Mouse (Mus musculus): ENCODE results near the gene Ifit1bl2. TPM values are rescaled to one million over a fixed set of nuclear protein-coding genes. Genes with fewer than 3 reads are reported as not detected.
"Not testable (repeated sequence)": the region's sequence is repeated elsewhere in the genome, so short reads cannot be mapped to it uniquely, and the experiment has no call there.

The Ifit1bl2 gene
- polyA plus RNA-seq, 1 experiment: 0.51 TPM

DNA sequence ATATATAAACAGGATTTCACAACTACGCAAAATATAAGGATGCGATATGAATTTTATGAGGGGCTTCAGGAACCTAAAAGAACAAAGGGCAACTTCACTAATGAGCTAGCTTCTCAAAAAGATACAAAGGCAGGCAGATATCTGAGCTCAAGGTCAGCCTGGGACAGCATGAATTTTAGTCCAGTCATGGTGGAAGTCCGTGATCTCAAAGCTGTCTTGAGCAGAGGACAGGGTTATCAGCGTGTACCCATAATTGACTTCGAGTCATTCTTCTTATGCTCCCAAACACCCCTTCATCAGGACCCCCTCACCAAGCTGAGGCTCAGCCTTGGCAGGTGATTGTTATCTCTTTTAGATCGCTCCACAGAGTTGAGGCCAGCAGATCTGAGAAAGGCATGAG is 10.5 kb upstream of the Ifit1bl2 start:
- no peak for TF ChIP-seq POLR2A (IDR thresholded peaks at IDR 0.05; ENCODE audit: low read depth, low read length)
- H3K4me3 ChIP-seq (ENCODE audit: insufficient read depth, low read length): no peak overlapping the region
- no peak overlapping the region for H3K27ac ChIP-seq (ENCODE audit: insufficient read depth, low read length)

DNA sequence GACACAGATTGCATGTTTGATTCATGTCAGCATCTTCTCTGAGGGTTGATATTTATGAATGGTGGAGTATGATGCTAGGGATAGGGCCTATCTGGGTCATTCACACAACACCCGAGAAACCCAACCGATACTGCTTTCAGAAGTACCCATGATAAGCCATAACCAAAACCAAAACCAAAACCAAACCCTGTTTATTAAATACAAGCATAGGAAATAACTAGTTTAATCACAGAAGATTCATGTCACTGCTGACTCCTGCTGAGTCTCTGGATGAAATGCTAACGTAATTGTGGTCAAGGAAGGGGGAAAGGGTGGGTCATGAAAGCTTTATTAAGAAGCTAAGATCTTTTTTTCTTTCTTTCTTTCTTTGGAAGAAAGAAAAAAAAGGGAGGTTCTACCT is 9.7 kb upstream of the Ifit1bl2 start:
- no peaks in the 10 kb centered on the region for H3K4me1 ChIP-seq (ENCODE audit: control insufficient read depth, insufficient read depth, low read length)
- TF ChIP-seq CTCF (IDR thresholded peaks at IDR 0.05; ENCODE audit: borderline replicate concordance, insufficient read depth, low read length) (no peak), POLR2A (IDR thresholded peaks at IDR 0.05; ENCODE audit: low read depth, low read length) (no peak)
- no peak overlapping the region for H3K4me3 ChIP-seq (ENCODE audit: insufficient read depth, low read length)
- no peak overlapping the region for H3K27ac ChIP-seq (ENCODE audit: insufficient read depth, low read length)

More for the DNA sequence above, 10.5 kb upstream of the Ifit1bl2 start:
- no peaks in the 10 kb centered on the region for H3K4me1 ChIP-seq (ENCODE audit: control insufficient read depth, insufficient read depth, low read length)

- not testable (repeated sequence) for H3K27ac ChIP-seq (ENCODE audit: insufficient read depth, low read length); H3K4me3 ChIP-seq (ENCODE audit: insufficient read depth, low read length); H3K4me1 ChIP-seq (ENCODE audit: control insufficient read depth, insufficient read depth, low read length)
Observed at GRCm38 (mm10) chr19:34647630-34648029, 7.1 kb upstream of the Ifit1bl2 start.

GRCm38 (mm10) chr19:34642616-34643015 is 2.1 kb upstream of the Ifit1bl2 start:
- Histone ChIP-seq H3K4me3 (ENCODE audit: insufficient read depth, low read length) (no peak overlapping the region), H3K4me1 (ENCODE audit: control insufficient read depth, insufficient read depth, low read length) (no peaks in the 10 kb centered on the region; the same call in 1 of the 2 replicates), H3K27ac (ENCODE audit: insufficient read depth, low read length) (no peak overlapping the region)
- TF ChIP-seq CTCF (IDR thresholded peaks at IDR 0.05; ENCODE audit: borderline replicate concordance, insufficient read depth, low read length): no peak
- TF ChIP-seq POLR2A (IDR thresholded peaks at IDR 0.05; ENCODE audit: low read depth, low read length): no peak

DNA sequence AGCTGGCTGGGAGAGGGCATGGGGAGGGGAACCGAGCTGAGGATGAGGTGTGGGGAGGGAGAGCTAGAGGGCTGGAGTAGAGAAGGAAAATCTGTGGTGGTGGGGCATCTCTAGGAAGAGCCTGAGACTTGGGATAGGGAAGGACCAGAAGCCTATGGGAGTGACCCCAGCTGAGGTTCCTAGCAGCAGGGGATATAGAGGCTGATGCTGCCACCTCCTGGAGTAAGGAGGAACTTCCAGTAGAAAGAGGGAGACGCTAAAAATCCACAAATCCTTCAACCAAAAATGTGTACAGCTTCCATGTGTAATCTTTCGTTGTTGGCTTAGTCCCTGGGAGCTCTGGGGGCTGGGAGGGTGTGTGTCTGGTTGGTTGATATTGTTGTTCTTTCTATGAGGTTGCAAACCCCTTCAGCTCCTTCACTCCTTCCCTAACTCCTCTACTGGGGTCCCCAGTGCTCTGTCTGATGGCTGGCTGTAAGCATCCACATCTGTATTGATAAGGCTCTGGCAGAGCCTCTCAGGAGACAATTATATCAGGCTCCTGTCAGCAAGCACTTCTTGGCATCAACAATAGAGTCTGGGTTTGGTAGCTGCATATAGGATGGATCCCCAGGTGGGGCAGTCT is 3.5 kb downstream of the Ifit1bl2 start:
- H3K4me1 ChIP-seq (ENCODE audit: control insufficient read depth, insufficient read depth, low read length): no peaks in the 10 kb centered on the region; the same call in 1 of the 2 replicates
- H3K4me3 ChIP-seq (ENCODE audit: insufficient read depth, low read length): no peak overlapping the region
- TF ChIP-seq CTCF (IDR thresholded peaks at IDR 0.05; ENCODE audit: borderline replicate concordance, insufficient read depth, low read length): no peak
- no peak for TF ChIP-seq POLR2A (IDR thresholded peaks at IDR 0.05; ENCODE audit: low read depth, low read length)
- H3K27ac ChIP-seq (ENCODE audit: insufficient read depth, low read length): no peak overlapping the region

GRCm38 (mm10) chr19:34633484-34633883 is 7.1 kb downstream of the Ifit1bl2 start:
- no peak overlapping the region for H3K27ac ChIP-seq (ENCODE audit: insufficient read depth, low read length)
- no peak for TF ChIP-seq POLR2A (IDR thresholded peaks at IDR 0.05; ENCODE audit: low read depth, low read length)
- no peak for TF ChIP-seq CTCF (IDR thresholded peaks at IDR 0.05; ENCODE audit: borderline replicate concordance, insufficient read depth, low read length)
- no peak overlapping the region for H3K4me3 ChIP-seq (ENCODE audit: insufficient read depth, low read length)
- H3K4me1 ChIP-seq (ENCODE audit: control insufficient read depth, insufficient read depth, low read length): no peaks in the 10 kb centered on the region

- no peak for TF ChIP-seq POLR2A (IDR thresholded peaks at IDR 0.05; ENCODE audit: low read depth, low read length)
- TF ChIP-seq CTCF (IDR thresholded peaks at IDR 0.05; ENCODE audit: borderline replicate concordance, insufficient read depth, low read length): no peak
- no peak overlapping the region for H3K4me3 ChIP-seq (ENCODE audit: insufficient read depth, low read length)
- H3K4me1 ChIP-seq (ENCODE audit: control insufficient read depth, insufficient read depth, low read length): no peaks in the 10 kb centered on the region
- no peak overlapping the region for H3K27ac ChIP-seq (ENCODE audit: insufficient read depth, low read length)
Observed at GRCm38 (mm10) chr19:34631487-34631886, 9.1 kb downstream of the Ifit1bl2 start.

- Histone ChIP-seq H3K4me1 (ENCODE audit: control insufficient read depth, insufficient read depth, low read length) (no peaks in the 10 kb centered on the region), H3K27ac (ENCODE audit: insufficient read depth, low read length) (no peak overlapping the region), H3K4me3 (ENCODE audit: insufficient read depth, low read length) (no peak overlapping the region)
- no peak for TF ChIP-seq POLR2A (IDR thresholded peaks at IDR 0.05; ENCODE audit: low read depth, low read length)
- no peak for TF ChIP-seq CTCF (IDR thresholded peaks at IDR 0.05; ENCODE audit: borderline replicate concordance, insufficient read depth, low read length)
Observed at GRCm38 (mm10) chr19:34627496-34627895, 13.0 kb downstream of the Ifit1bl2 start.

GRCm38 (mm10) chr19:34624663-34625062 is 15.9 kb downstream of the Ifit1bl2 start:
- Histone ChIP-seq H3K4me3 (ENCODE audit: insufficient read depth, low read length) (no peak overlapping the region), H3K4me1 (ENCODE audit: control insufficient read depth, insufficient read depth, low read length) (no peaks in the 10 kb centered on the region), H3K27ac (ENCODE audit: insufficient read depth, low read length) (no peak overlapping the region)
- TF ChIP-seq POLR2A (IDR thresholded peaks at IDR 0.05; ENCODE audit: low read depth, low read length) (no peak), CTCF (IDR thresholded peaks at IDR 0.05; ENCODE audit: borderline replicate concordance, insufficient read depth, low read length) (no peak)

- Histone ChIP-seq H3K27ac (ENCODE audit: insufficient read depth, low read length) (no peak overlapping the region), H3K4me1 (ENCODE audit: control insufficient read depth, insufficient read depth, low read length) (no peaks in the 10 kb centered on the region), H3K4me3 (ENCODE audit: insufficient read depth, low read length) (no peak overlapping the region)
- TF ChIP-seq CTCF (IDR thresholded peaks at IDR 0.05; ENCODE audit: borderline replicate concordance, insufficient read depth, low read length): no peak
- TF ChIP-seq POLR2A (IDR thresholded peaks at IDR 0.05; ENCODE audit: low read depth, low read length): no peak
Observed at GRCm38 (mm10) chr19:34623781-34624180, 16.8 kb downstream of the Ifit1bl2 start.

DNA sequence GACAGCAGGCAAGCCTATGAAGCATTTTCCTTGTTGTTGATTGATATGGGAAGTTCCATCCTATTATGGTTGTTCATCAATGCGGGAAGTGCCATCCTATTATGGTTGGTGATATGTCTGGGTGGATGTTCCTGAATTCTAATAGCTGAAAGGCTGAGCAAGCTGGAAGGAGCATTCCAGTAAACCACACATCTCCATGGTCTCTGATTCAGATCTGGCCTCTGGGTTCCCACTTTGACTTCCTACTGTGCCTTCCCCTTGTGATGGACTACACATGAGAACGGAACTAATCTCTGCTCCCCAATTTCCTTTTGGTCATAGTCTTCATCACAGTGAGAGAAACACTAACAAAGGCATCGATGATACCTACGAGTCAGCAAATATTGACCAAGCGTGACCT is 19.7 kb downstream of the Ifit1bl2 start:
- TF ChIP-seq CTCF (IDR thresholded peaks at IDR 0.05; ENCODE audit: borderline replicate concordance, insufficient read depth, low read length) (no peak), POLR2A (IDR thresholded peaks at IDR 0.05; ENCODE audit: low read depth, low read length) (no peak)
- no peaks in the 10 kb centered on the region for H3K4me1 ChIP-seq (ENCODE audit: control insufficient read depth, insufficient read depth, low read length)

DNA sequence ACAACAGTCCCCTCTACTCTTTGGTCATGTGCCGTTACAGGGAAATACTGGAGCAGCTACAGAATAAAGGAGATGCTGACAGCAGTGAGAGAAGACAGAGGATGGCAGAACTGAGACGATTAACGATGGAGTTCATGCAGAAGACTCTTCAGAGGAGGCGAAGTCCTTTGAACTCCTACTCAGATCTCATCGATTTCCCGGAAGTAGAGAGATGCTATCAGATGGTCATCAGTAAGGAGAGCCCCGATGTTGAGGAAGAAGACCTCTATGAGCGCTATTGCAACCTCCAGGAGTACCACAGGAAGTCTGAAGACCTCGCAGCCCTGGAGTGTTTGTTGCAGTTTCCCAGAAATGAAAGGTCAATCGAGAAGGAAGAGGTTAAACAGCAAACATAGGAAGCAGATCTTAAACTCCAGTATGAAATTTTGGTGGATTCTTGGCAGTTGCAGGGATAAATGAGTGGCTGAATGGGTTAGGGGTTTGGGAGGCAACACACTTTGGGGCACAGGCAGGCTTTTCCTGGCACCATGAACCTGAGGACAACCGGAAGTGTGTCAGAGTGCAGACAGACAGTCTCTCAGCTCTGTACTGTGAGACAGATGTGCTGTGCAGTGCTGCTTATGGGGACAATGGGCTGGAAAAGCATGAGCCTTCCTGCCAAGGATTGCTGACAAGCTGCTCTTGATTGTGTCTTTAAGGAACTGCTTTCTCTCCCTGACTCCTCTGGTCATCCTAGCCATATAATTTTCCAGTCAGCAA is 28.1 kb downstream of the Ifit1bl2 start:
- not testable (repeated sequence) for H3K27ac ChIP-seq (ENCODE audit: insufficient read depth, low read length); H3K4me3 ChIP-seq (ENCODE audit: insufficient read depth, low read length); H3K4me1 ChIP-seq (ENCODE audit: control insufficient read depth, insufficient read depth, low read length)

More for the DNA sequence above, 19.7 kb downstream of the Ifit1bl2 start:
- Histone ChIP-seq H3K4me3 (ENCODE audit: insufficient read depth, low read length) (no peak overlapping the region), H3K27ac (ENCODE audit: insufficient read depth, low read length) (no peak overlapping the region)

- H3K4me3 ChIP-seq (ENCODE audit: insufficient read depth, low read length); H3K27ac ChIP-seq (ENCODE audit: insufficient read depth, low read length); H3K4me1 ChIP-seq (ENCODE audit: control insufficient read depth, insufficient read depth, low read length): not testable (repeated sequence)
Observed at GRCm38 (mm10) chr19:34610118-34610517, 30.4 kb downstream of the Ifit1bl2 start.

All from embryonic fibroblast, embryonic 13.5 days (primary cell).